Mouse (Mus musculus): ENCODE data around the gene Rreb1. TPM values are rescaled to one million over a fixed set of nuclear protein-coding genes. Genes with fewer than 3 reads are reported as not detected.
"Not testable (repeated sequence)": the region's sequence is repeated elsewhere in the genome, so short reads cannot be mapped to it uniquely, and the experiment has no call there.

Rreb1 gene
- total RNA-seq, 2 experiments from 2014 or later, result 50.4 to 54.5 TPM

DNA sequence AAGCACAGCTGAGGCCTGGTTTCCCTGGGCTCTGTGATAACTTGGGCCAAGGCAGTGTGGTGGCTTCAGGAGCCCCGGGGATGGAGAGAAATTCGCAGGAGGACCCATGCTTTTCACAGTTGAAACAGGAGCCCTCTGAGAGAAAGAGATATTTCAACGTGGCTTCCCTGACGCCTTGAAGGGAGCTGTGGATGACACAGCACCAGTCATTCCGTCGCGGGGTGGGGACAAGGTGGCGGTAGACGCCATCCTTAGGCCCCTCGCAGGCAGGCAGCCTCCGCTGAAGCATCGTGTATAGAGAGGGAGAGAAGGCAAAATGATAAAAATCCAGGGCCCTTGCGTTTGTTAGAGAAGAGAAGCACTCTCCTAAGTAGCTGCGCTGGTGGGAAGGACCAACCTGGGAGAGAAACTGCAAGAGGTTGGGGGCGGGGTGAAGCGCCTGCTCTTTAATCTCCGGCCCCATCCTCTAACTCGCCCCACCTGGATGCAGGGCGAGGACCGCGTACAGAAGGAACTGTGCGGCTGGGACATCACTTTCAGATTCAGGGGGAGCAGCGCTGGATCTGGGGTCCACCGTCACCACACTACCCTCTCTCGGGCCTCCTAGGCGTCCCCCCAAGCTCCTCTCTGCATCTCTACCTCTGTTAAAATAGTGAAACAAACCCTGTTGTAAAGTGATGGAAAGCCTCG, 46.9 kb downstream of the Rreb1 start:
- intact Hi-C loops (cut with DNase I), result loop anchor here (5.0 kb wide), 3 partner anchors 117 to 358 kb away; no protein-coding TSS in a partner anchor
- DNase-seq, result no peak

GRCm38 (mm10) chr13:37825646-37826280, 47.6 kb downstream of the Rreb1 start:
- intact Hi-C loops (cut with DNase I), result loop anchor here (5.0 kb wide), 2 partner anchors 117 to 358 kb away; no protein-coding TSS in a partner anchor
- DNase-seq, result peak; percentile 68 to 70

- intact Hi-C loops (cut with DNase I), result loop anchor here (5.0 kb wide), 2 partner anchors 116 to 359 kb away; no protein-coding TSS in a partner anchor
- DNase-seq, result peak; percentile 78 to 79
Observed at GRCm38 (mm10) chr13:37826281-37826993, 48.2 kb downstream of the Rreb1 start.

GRCm38 (mm10) chr13:37826994-37827262, 48.7 kb downstream of the Rreb1 start:
- intact Hi-C loops (cut with DNase I), result loop anchor here (5.0 kb wide), 2 partner anchors 115 to 360 kb away; no protein-coding TSS in a partner anchor
- DNase-seq, result no peak

GRCm38 (mm10) chr13:37827263-37827995, 49.2 kb downstream of the Rreb1 start:
- peak; percentile 78 to 81 for DNase-seq
- intact Hi-C loops (cut with DNase I), result loop anchor here (5.0 kb wide), 2 partner anchors 115 to 360 kb away; no protein-coding TSS in a partner anchor

GRCm38 (mm10) chr13:37827996-37828579, 49.9 kb downstream of the Rreb1 start:
- DNase-seq, result no peak
- intact Hi-C loops (cut with DNase I), result loop anchor here (5.0 kb wide), 2 partner anchors 114 to 361 kb away; no protein-coding TSS in a partner anchor

- intact Hi-C loops (cut with DNase I), result loop anchor here (5.0 kb wide), 2 partner anchors 113 to 362 kb away; no protein-coding TSS in a partner anchor
- DNase-seq, result no peak
Observed at GRCm38 (mm10) chr13:37828928-37829327, 50.7 kb downstream of the Rreb1 start.

- no peak for DNase-seq
- intact Hi-C loops (cut with DNase I), result no loop called here
Observed at GRCm38 (mm10) chr13:37830256-37830655, 52.1 kb downstream of the Rreb1 start.

GRCm38 (mm10) chr13:37830874-37831311, 52.7 kb downstream of the Rreb1 start:
- intact Hi-C loops (cut with DNase I), result no loop called here
- DNase-seq, result no peak

DNA sequence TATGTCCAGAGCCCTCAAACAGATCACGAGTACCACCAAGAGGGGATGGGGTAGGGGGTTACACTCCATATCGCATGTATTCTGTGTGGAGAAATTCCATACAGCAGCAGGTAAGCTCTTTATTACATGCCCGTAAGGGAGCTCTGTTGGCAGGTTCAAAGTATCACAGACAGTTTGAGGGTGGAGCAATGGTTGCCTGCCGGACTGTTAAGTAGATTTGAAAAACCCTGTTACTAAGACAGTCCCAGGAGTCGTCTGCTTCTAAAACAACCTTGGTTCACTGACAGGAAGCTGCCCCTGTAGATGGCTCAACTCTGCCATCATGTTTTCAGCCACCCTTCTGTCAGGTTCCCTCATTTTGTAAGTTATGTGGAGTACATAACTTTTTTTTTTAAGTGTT, 54.3 kb downstream of the Rreb1 start:
- intact Hi-C loops (cut with DNase I), result no loop called here
- no peak for DNase-seq

GRCm38 (mm10) chr13:37833500-37833899, 55.3 kb downstream of the Rreb1 start:
- DNase-seq, result no peak
- intact Hi-C loops (cut with DNase I), result no loop called here

DNA sequence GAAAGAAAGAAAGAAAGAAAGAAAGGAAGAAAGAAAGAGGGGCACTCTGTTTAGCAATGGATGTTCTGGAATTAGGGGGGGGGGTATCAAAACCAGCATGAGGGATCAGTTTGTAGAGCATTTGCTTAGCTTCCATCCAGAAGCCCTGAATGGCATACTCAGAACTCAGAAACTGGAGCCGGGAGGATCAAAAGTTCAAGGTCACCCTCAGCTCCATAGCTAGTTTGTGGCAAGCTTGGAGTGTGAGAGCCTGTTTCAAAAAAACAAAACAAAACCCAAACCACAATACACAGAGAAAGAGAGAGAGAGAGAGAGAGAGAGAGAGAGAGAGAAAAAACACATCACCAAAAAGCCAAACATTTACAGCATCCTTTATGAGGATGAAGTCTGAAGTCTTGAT, 57.1 kb downstream of the Rreb1 start:
- no peak for DNase-seq
- intact Hi-C loops (cut with DNase I), result no loop called here

DNA sequence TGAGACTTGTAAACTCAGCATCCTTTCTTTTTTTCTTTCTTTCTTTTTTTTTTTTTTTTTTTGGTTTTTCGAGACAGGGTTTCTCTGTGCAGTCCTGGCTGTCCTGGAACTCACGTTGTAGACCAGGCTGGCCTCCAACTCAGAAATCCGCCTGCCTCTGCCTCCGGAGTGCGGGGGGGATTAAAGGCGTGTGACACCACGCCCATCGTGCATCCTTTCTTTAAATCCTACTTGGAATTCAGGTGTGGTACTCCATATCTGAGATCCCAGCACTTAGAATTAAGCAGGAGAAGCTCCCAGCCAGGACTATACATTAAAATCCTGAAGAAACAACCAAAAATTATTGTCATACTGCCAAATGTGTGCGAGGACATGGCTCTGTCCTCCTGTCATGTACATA, 57.6 kb downstream of the Rreb1 start:
- intact Hi-C loops (cut with DNase I); DNase-seq: not testable (repeated sequence)

GRCm38 (mm10) chr13:37837372-37837771, 59.2 kb downstream of the Rreb1 start:
- DNase-seq, result no peak
- intact Hi-C loops (cut with DNase I), result no loop called here

- no peak for DNase-seq
- intact Hi-C loops (cut with DNase I), result no loop called here
Observed at GRCm38 (mm10) chr13:37838260-37839183, 60.3 kb downstream of the Rreb1 start.

DNA sequence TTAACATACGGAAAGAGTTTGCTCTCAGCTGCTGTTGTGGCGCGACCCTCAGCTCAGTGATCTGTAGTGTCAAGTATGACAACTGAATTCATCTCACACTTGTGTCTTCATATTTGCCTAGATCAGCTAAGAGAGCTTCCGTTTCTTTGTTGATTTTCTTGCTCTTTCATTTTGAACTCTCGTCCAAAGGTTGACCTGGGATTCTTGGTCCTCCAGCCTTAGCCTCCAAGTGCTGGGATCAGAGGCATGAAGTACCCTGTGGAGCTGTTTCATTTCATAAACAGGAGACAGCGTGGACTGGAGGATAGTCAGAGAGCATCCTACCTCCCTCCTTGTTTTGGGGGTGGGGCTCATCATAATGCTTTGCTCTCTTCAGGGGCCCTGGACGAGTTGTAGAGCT, 65.0 kb downstream of the Rreb1 start:
- intact Hi-C loops (cut with DNase I), result no loop called here
- no peak for DNase-seq

GRCm38 (mm10) chr13:37843844-37844243, 65.6 kb downstream of the Rreb1 start:
- DNase-seq, result no peak
- intact Hi-C loops (cut with DNase I), result no loop called here

GRCm38 (mm10) chr13:37845156-37845555, 67.0 kb downstream of the Rreb1 start:
- DNase-seq, result no peak
- intact Hi-C loops (cut with DNase I), result no loop called here

DNA sequence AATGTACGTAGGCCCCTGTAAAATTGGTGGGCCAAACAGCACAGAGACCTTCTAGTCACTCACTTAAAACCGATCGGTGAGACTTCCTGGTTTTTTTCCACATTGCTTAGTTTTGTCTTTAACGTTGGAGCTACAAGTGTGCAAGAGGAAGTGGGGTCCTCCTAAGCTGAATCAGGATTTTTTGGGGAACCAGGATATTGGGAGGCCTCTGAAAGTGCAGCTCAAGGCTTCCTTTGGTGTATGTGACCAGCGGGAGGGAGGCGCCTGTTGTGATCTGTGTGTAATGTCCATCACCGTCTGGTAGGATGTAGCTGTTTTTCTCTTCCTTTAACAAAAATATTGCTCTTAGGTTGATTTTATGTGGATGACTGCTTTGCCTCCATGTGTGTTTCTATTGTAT, 67.4 kb downstream of the Rreb1 start:
- no peak for DNase-seq
- intact Hi-C loops (cut with DNase I), result no loop called here

Measured in heart, postnatal 14 days (tissue).